Mouse (Mus musculus): ENCODE results near the gene Rapsn. TPM values are rescaled to one million over a fixed set of nuclear protein-coding genes. Genes with fewer than 3 reads are reported as not detected.

Rapsn gene
- polyA plus RNA-seq, 1 experiment from 2014 or later, result 31.0 TPM

- peak overlapping the region; percentile 59 for H3K4me2 ChIP-seq (ENCODE audit: low read length)
- H3K9ac ChIP-seq (ENCODE audit: low read length), result peak overlapping the region; percentile 79
- H3K27me3 ChIP-seq (ENCODE audit: control insufficient read depth, insufficient read depth, low read length), result no peaks in the 10 kb centered on the region
- WGBS, result under 1% methylated on average over 6 of the region's 6 CpGs
- peaks cover 3 to 10% of the 10 kb centered on the region in 2 experiments; a peak in 3 of 4 replicates for H3K4me1 ChIP-seq (ENCODE audit: control insufficient read depth in 2 of 2, insufficient read depth in 2 of 2, low read length in 2 of 2)
- H3K36me3 ChIP-seq (ENCODE audit: control insufficient read depth, insufficient read depth, low read length), result peaks cover 45% of the 10 kb centered on the region
- peak; percentile 23; the same call in 1 of the 2 replicates for ATAC-seq (ENCODE audit: insufficient number of reproducible peaks, insufficient read depth, low FRiP score, low read depth)
- H3K27ac ChIP-seq (replicated peaks in 1 of 2; ENCODE audit: control insufficient read depth in 1 of 2, insufficient read depth in 1 of 2, low read depth in 2 of 2, low read length in 2 of 2), result peak overlapping the region; percentile 45 to 81; a peak in 2 of 4 replicates
- H3K9me3 ChIP-seq (ENCODE audit: control insufficient read depth, low read length), result no peaks in the 10 kb centered on the region
- peak overlapping the region; percentile 64 to 94 for H3K4me3 ChIP-seq (ENCODE audit: control insufficient read depth in 1 of 2, insufficient read depth in 1 of 2, low read depth in 1 of 2, low read length in 2 of 2)
These were observed 17.9 kb downstream of the Rapsn start for GRCm38 (mm10) chr2:91053181-91053933.

- peak within 1 kb of the TSS; percentile 79 for H3K9ac ChIP-seq (ENCODE audit: low read length)
These were observed 18.5 kb downstream of the Rapsn start, which contains the start of gene Psmc3 for GRCm38 (mm10) chr2:91053934-91054382. Psmc3 (plus strand) TSS chr2:91054009.

GRCm38 (mm10) chr2:91058435-91058834 lies 23.0 kb downstream of the Rapsn start:
- H3K4me2 ChIP-seq (ENCODE audit: low read length), result no peak overlapping the region
- no peaks in the 10 kb centered on the region for H3K27me3 ChIP-seq (ENCODE audit: control insufficient read depth, insufficient read depth, low read length)
- H3K4me3 ChIP-seq (ENCODE audit: control insufficient read depth in 1 of 2, insufficient read depth in 1 of 2, low read depth in 1 of 2, low read length in 2 of 2), result no peak overlapping the region
- H3K27ac ChIP-seq (replicated peaks in 1 of 2; ENCODE audit: control insufficient read depth in 1 of 2, insufficient read depth in 1 of 2, low read depth in 2 of 2, low read length in 2 of 2), result no peak overlapping the region
- H3K4me1 ChIP-seq (ENCODE audit: control insufficient read depth in 2 of 2, insufficient read depth in 2 of 2, low read length in 2 of 2), result peaks cover 21 to 34% of the 10 kb centered on the region in 2 experiments
- H3K9ac ChIP-seq (ENCODE audit: low read length), result no peak overlapping the region
- no peak for ATAC-seq (ENCODE audit: insufficient number of reproducible peaks, insufficient read depth, low FRiP score, low read depth)
- peaks cover 71% of the 10 kb centered on the region for H3K36me3 ChIP-seq (ENCODE audit: control insufficient read depth, insufficient read depth, low read length)
- 92% methylated on average over 5 of the region's 5 CpGs for WGBS
- no peaks in the 10 kb centered on the region for H3K9me3 ChIP-seq (ENCODE audit: control insufficient read depth, low read length)

More at GRCm38 (mm10) chr2:91053934-91054382, 18.5 kb downstream of the Rapsn start, which contains the start of gene Psmc3:
- ATAC-seq (ENCODE audit: insufficient number of reproducible peaks, insufficient read depth, low FRiP score, low read depth), result peak; percentile 96
- Histone ChIP-seq H3K4me1 (ENCODE audit: control insufficient read depth in 2 of 2, insufficient read depth in 2 of 2, low read length in 2 of 2) (peaks cover 3 to 10% of the 10 kb centered on the region in 2 experiments; a peak in 3 of 4 replicates), H3K27me3 (ENCODE audit: control insufficient read depth, insufficient read depth, low read length) (no peaks in the 10 kb centered on the region), H3K4me3 (ENCODE audit: control insufficient read depth in 1 of 2, insufficient read depth in 1 of 2, low read depth in 1 of 2, low read length in 2 of 2) (peak within 1 kb of the TSS; percentile 64 to 94), H3K27ac (replicated peaks in 1 of 2; ENCODE audit: control insufficient read depth in 1 of 2, insufficient read depth in 1 of 2, low read depth in 2 of 2, low read length in 2 of 2) (peak within 1 kb of the TSS; percentile 81 to 91), H3K36me3 (ENCODE audit: control insufficient read depth, insufficient read depth, low read length) (peaks cover 51% of the 10 kb centered on the region), H3K4me2 (ENCODE audit: low read length) (peak within 1 kb of the TSS; percentile 79), H3K9me3 (ENCODE audit: control insufficient read depth, low read length) (no peaks in the 10 kb centered on the region)
- WGBS, result under 1% methylated on average over 40 of the region's 40 CpGs

GRCm38 (mm10) chr2:91059376-91059775 lies 24.0 kb downstream of the Rapsn start:
- H3K4me1 ChIP-seq (ENCODE audit: control insufficient read depth in 2 of 2, insufficient read depth in 2 of 2, low read length in 2 of 2), result peaks cover 21 to 34% of the 10 kb centered on the region in 2 experiments
- WGBS, result 100% methylated on average over 2 of the region's 2 CpGs
- H3K36me3 ChIP-seq (ENCODE audit: control insufficient read depth, insufficient read depth, low read length), result peaks cover 81% of the 10 kb centered on the region
- H3K9me3 ChIP-seq (ENCODE audit: control insufficient read depth, low read length), result no peaks in the 10 kb centered on the region
- H3K27me3 ChIP-seq (ENCODE audit: control insufficient read depth, insufficient read depth, low read length), result no peaks in the 10 kb centered on the region
- no peak overlapping the region for H3K27ac ChIP-seq (replicated peaks in 1 of 2; ENCODE audit: control insufficient read depth in 1 of 2, insufficient read depth in 1 of 2, low read depth in 2 of 2, low read length in 2 of 2)
- no peak overlapping the region for H3K4me3 ChIP-seq (ENCODE audit: control insufficient read depth in 1 of 2, insufficient read depth in 1 of 2, low read depth in 1 of 2, low read length in 2 of 2)
- no peak for ATAC-seq (ENCODE audit: insufficient number of reproducible peaks, insufficient read depth, low FRiP score, low read depth)
- no peak overlapping the region for H3K4me2 ChIP-seq (ENCODE audit: low read length)
- no peak overlapping the region for H3K9ac ChIP-seq (ENCODE audit: low read length)

- Histone ChIP-seq H3K27ac (replicated peaks in 1 of 2; ENCODE audit: control insufficient read depth in 1 of 2, insufficient read depth in 1 of 2, low read depth in 2 of 2, low read length in 2 of 2) (peak overlapping the region; percentile 87 to 91), H3K4me2 (ENCODE audit: low read length) (no peak overlapping the region; the same call in 1 of the 2 replicates), H3K9me3 (ENCODE audit: control insufficient read depth, low read length) (no peaks in the 10 kb centered on the region), H3K27me3 (ENCODE audit: control insufficient read depth, insufficient read depth, low read length) (no peaks in the 10 kb centered on the region), H3K36me3 (ENCODE audit: control insufficient read depth, insufficient read depth, low read length) (peaks cover 83% of the 10 kb centered on the region), H3K4me3 (ENCODE audit: control insufficient read depth in 1 of 2, insufficient read depth in 1 of 2, low read depth in 1 of 2, low read length in 2 of 2) (no peak overlapping the region), H3K9ac (ENCODE audit: low read length) (peak overlapping the region; percentile 25; the same call in 1 of the 2 replicates), H3K4me1 (ENCODE audit: control insufficient read depth in 2 of 2, insufficient read depth in 2 of 2, low read length in 2 of 2) (peaks cover 18 to 27% of the 10 kb centered on the region in 2 experiments)
- ATAC-seq (ENCODE audit: insufficient number of reproducible peaks, insufficient read depth, low FRiP score, low read depth), result peak; percentile 8; the same call in 1 of the 2 replicates
- 45% methylated on average over 10 of the region's 10 CpGs for whole genome bisulfite sequencing
These were observed 25.3 kb downstream of the Rapsn start for GRCm38 (mm10) chr2:91060544-91061355.

- Histone ChIP-seq H3K4me3 (ENCODE audit: control insufficient read depth in 1 of 2, insufficient read depth in 1 of 2, low read depth in 1 of 2, low read length in 2 of 2) (no peak overlapping the region), H3K4me2 (ENCODE audit: low read length) (peak overlapping the region; percentile 36), H3K9me3 (ENCODE audit: control insufficient read depth, low read length) (no peaks in the 10 kb centered on the region), H3K27me3 (ENCODE audit: control insufficient read depth, insufficient read depth, low read length) (no peaks in the 10 kb centered on the region), H3K36me3 (ENCODE audit: control insufficient read depth, insufficient read depth, low read length) (peaks cover 82% of the 10 kb centered on the region), H3K9ac (ENCODE audit: low read length) (peak overlapping the region; percentile 50), H3K4me1 (ENCODE audit: control insufficient read depth in 2 of 2, insufficient read depth in 2 of 2, low read length in 2 of 2) (peaks cover 18 to 35% of the 10 kb centered on the region in 2 experiments), H3K27ac (replicated peaks in 1 of 2; ENCODE audit: control insufficient read depth in 1 of 2, insufficient read depth in 1 of 2, low read depth in 2 of 2, low read length in 2 of 2) (peak overlapping the region; percentile 87 to 91)
- 37% methylated on average over 6 of the region's 6 CpGs for WGBS
- ATAC-seq (ENCODE audit: insufficient number of reproducible peaks, insufficient read depth, low FRiP score, low read depth), result peak; percentile 11; the same call in 1 of the 2 replicates
These were observed 26.5 kb downstream of the Rapsn start for GRCm38 (mm10) chr2:91061849-91062481.
